Mouse (Mus musculus) adrenal gland, adult 18-20 months (tissue): ENCODE results near the gene Slc5a2. TPM values are rescaled to one million over a fixed set of nuclear protein-coding genes. Genes with fewer than 3 reads are reported as not detected.

Experiments
- microRNA-seq, 2 experiments: library from miRNA; unstranded; fragments of <30 nt; microRNA quantifications; one replicate each; pipeline ENCODE4 v1.2.0; 2021; ENCODE audit warnings: borderline number of aligned reads in 2 of 2
- total RNA-seq, 2 experiments: library from RNA; stranded (reverse); gene quantifications; 1 replicate in 1 of 2; 2 replicates in 1 of 2; pipeline ENCODE4 v1.2.3; 2021

Gene Slc5a2
- total RNA-seq, 2 experiments from 2014 or later = 1.3 TPM; not detected in 1

Small RNA genes within 50 kb of the gene (microRNA-seq; reads per million reads assigned to microRNA genes)
- gene Mir3103 = 0.61 to 0.95 reads per million in 2 experiments

Other genes starting within 250 kb of the Slc5a2 start
- 1 to 10 TPM; 4.9 to 6.9 TPM for gene Itgam, start 203.0 kb upstream of the Slc5a2 start, total RNA-seq
- under 1 TPM in 1 of 2 experiments, not detected in 1; 0.10 TPM for gene Gm49368, start 203.0 kb upstream of the Slc5a2 start, total RNA-seq
- 1 to 10 TPM; 1.7 to 6.2 TPM for gene Itgax, start 136.1 kb upstream of the Slc5a2 start, total RNA-seq
- under 1 TPM in 1 of 2 experiments, not detected in 1; 0.22 TPM for gene Itgad, start 111.3 kb upstream of the Slc5a2 start, total RNA-seq
- gene Cox6a2, start 59.3 kb upstream of the Slc5a2 start, total RNA-seq = 1 to 10 TPM; 3.3 to 6.3 TPM
- gene Armc5, start 28.3 kb upstream of the Slc5a2 start, total RNA-seq = 10 to 100 TPM; 17.7 to 23.2 TPM
- gene 9130023H24Rik, start 27.6 kb upstream of the Slc5a2 start, total RNA-seq = 1 to 10 TPM; 5.2 to 6.0 TPM
- 10 to 100 TPM; 19.0 to 30.6 TPM for gene Tgfb1i1, start 18.8 kb upstream of the Slc5a2 start, total RNA-seq
- 10 to 100 TPM; 26.6 to 31.4 TPM for gene BC017158, start 32.5 kb downstream of the Slc5a2 start, total RNA-seq
- gene Rgs10, start 153.1 kb downstream of the Slc5a2 start, total RNA-seq = 10 to 100 TPM; 13.8 to 19.8 TPM
- 10 to 100 TPM; 67.1 to 99.5 TPM for gene Tial1, start 196.1 kb downstream of the Slc5a2 start, total RNA-seq